Mouse (Mus musculus) brain, embryonic 14.5 days (tissue): ENCODE data around the gene Fjx1.

Experiments used
- CTCF ChIP-seq: fragments of 200-500 bp; IDR thresholded peaks from 2 replicates; pipeline ENCODE4 v1.5.1; 2012; ENCODE audit warnings: inconsistent platforms, mild to moderate bottlenecking, moderate library complexity, borderline replicate concordance; ENCODE audit not compliant: insufficient read depth, insufficient read length; ENCODE audit errors: extremely low read depth
- POLR2A ChIP-seq: fragments of 200-500 bp; IDR thresholded peaks from 2 replicates; pipeline ENCODE4 v1.6.1; 2012; ENCODE audit warnings: mild to moderate bottlenecking, inconsistent platforms, borderline replicate concordance; ENCODE audit not compliant: poor library complexity, insufficient read depth, insufficient read length, severe bottlenecking; ENCODE audit errors: extremely low read depth

- TF ChIP-seq CTCF (no peak), POLR2A (no peak)
Observed at GRCm38 (mm10) chr2:102427974-102428373, 24.3 kb downstream of the Fjx1 start.
